Mouse (Mus musculus) heart, adult 2 months (tissue): ENCODE data around the gene Cavin1.

Source experiments
- CTCF ChIP-seq: fragments of 200-600 bp; IDR thresholded peaks from 2 replicates; pipeline ENCODE4 v1.8.1; 2022; ENCODE audit warnings: antibody characterized with exemption, mild to moderate bottlenecking, moderate library complexity
- POLR2A ChIP-seq: fragments of 200-500 bp; IDR thresholded peaks from 2 replicates; pipeline ENCODE4 v1.6.1; 2011; ENCODE audit warnings: mild to moderate bottlenecking, low read depth, low read length, control low read depth; ENCODE audit not compliant: insufficient read depth

DNA sequence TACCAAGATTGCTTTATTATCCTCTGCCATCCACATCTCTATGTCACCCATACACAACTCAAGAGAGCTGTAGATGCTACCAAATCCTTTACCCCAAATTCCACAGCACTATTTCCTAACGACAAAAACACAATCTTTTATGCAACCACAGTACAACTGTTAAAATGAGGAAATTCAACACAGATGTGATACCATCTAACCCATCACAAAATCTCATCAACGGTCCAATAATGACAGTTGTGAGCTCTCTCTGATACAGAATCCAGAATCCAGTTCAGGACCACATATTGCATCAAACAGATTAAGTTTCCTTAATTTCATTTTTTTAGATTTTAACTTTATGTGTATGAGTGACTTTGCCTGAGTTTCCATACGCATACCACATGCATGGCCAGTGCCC is 18.0 kb upstream of the Cavin1 start:
- TF ChIP-seq POLR2A (no peak), CTCF (no peak)
